Mouse (Mus musculus) thymus, postnatal 14 days (tissue): ENCODE results near the gene Uba52.
A peak's percentile ranks its signal among the peaks of the same experiment; 100 is the strongest.

Experiments used
- DNase-seq: peaks from one replicate; pipeline ENCODE4 v3.0.0; 2021

Gene Uba52

GRCm38 (mm10) chr8:70510228-70510915 is at the start of gene Uba52:
TSS of gene Uba52 (minus strand) at chr8:70510801.
- peak; percentile 98 for DNase-seq

- DNase-seq = peak; percentile 54
Measured at GRCm38 (mm10) chr8:70560096-70560495, 49.5 kb upstream of the Uba52 start.

- peak; percentile 37 for DNase-seq
Measured at GRCm38 (mm10) chr8:70558983-70559382, 48.4 kb upstream of the Uba52 start.

- DNase-seq = peak; percentile 86
Measured at GRCm38 (mm10) chr8:70558334-70558733, 47.7 kb upstream of the Uba52 start.

- DNase-seq = peak; percentile 56
Measured at GRCm38 (mm10) chr8:70555079-70555747, 44.6 kb upstream of the Uba52 start.

- peak; percentile 39 for DNase-seq
Measured at GRCm38 (mm10) chr8:70553740-70554139, 43.1 kb upstream of the Uba52 start.

- DNase-seq = no peak
Measured at GRCm38 (mm10) chr8:70552836-70553235, 42.2 kb upstream of the Uba52 start.

GRCm38 (mm10) chr8:70551558-70552161 is 41.1 kb upstream of the Uba52 start:
- DNase-seq = no peak

- peak; percentile 37 for DNase-seq
Measured at GRCm38 (mm10) chr8:70549412-70550184, 39.0 kb upstream of the Uba52 start.

GRCm38 (mm10) chr8:70547762-70548161 is 37.2 kb upstream of the Uba52 start:
- DNase-seq = no peak

GRCm38 (mm10) chr8:70546412-70546811 is 35.8 kb upstream of the Uba52 start:
- DNase-seq = no peak

- peak; percentile 41 for DNase-seq
Measured at GRCm38 (mm10) chr8:70544200-70544687, 33.6 kb upstream of the Uba52 start.

- no peak for DNase-seq
Measured at GRCm38 (mm10) chr8:70541081-70541480, 30.5 kb upstream of the Uba52 start.

GRCm38 (mm10) chr8:70540507-70541071 is 30.0 kb upstream of the Uba52 start:
- no peak for DNase-seq

- no peak for DNase-seq
Measured at GRCm38 (mm10) chr8:70540013-70540506, 29.5 kb upstream of the Uba52 start.

GRCm38 (mm10) chr8:70539077-70539813 is 28.6 kb upstream of the Uba52 start, which contains the start of gene Ell:
TSS of gene Ell (plus strand) at chr8:70539457.
- DNase-seq = peak; percentile 100

GRCm38 (mm10) chr8:70538633-70539076 is 28.1 kb upstream of the Uba52 start:
- peak; percentile 100 for DNase-seq

- peak; percentile 46 for DNase-seq
Measured at GRCm38 (mm10) chr8:70538024-70538579, 27.5 kb upstream of the Uba52 start.

- DNase-seq = no peak
Measured at GRCm38 (mm10) chr8:70535701-70536100, 25.1 kb upstream of the Uba52 start.

- DNase-seq = no peak
Measured at GRCm38 (mm10) chr8:70535221-70535620, 24.6 kb upstream of the Uba52 start.

GRCm38 (mm10) chr8:70534281-70534680 is 23.7 kb upstream of the Uba52 start:
- DNase-seq = no peak
